Mouse (Mus musculus): ENCODE measurements around the gene St6gal1.
A peak's percentile ranks its signal among the peaks of the same experiment; 100 is the strongest.

- TF ChIP-seq CTCF (IDR thresholded peaks at IDR 0.05; ENCODE audit: low read depth), result peak; percentile 71
- no peak for TF ChIP-seq EP300 (optimal IDR thresholded peaks at IDR 0.05)
Observed at GRCm38 (mm10) chr16:23224671-23225068, at the start of gene St6gal1.

Data from stomach, postnatal 0 days (tissue).